Comparison of ENCODE assay signal across 9 mouse cellular contexts in the genomic region with DNA sequence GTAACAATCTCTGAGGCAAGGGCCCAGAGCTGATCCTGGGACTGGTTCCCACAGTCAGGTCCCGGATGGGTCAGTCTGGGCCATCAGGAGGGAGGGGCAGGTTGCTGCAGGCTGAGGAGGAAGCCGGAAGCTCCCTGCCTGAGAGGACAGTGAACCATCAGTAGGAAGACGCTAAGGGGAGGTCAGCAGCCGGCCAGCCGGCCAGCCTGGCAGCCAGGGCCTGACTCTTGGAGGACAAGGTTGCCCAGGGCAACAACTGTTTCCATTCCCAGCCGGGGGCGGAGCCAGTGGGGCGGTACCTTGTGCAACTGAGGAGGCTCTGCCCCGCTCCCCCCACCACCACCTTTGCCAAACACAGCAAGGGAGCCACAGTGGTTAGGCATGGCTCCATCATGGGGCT. TPM values are rescaled to one million over a fixed set of nuclear protein-coding genes. Genes with fewer than 3 reads are reported as not detected.
DNase-seq lines count a peak whose midpoint lies in the region; ATAC-seq and TF ChIP-seq lines count a peak whose summit lies in the region.
"Had no signal": no experiment of that assay in that cellular context is flagged by ENCODE, and none has a peak within 500 bp of the region (broad histone marks: within the 10 kb centered on the region; RNA-seq: fewer than 3 reads in every experiment).

No protein-coding gene starts in this region.

- peak overlapping the region; percentile 82 for H3K27ac ChIP-seq in heart, embryonic 10.5 days
- H3K27ac ChIP-seq in kidney, adult 2 months (ENCODE audit: insufficient read depth, low read depth, low read length): peak overlapping the region; percentile 32
- H3K27ac ChIP-seq in lung, embryonic 16.5 days (ENCODE audit: low read length): peak overlapping the region; percentile 34
- peak overlapping the region; percentile 75 for H3K27ac ChIP-seq in testis, adult 2 months (ENCODE audit: control insufficient read depth, insufficient read depth, low read depth, low read length)

- ATAC-seq in lung, embryonic 16.5 days (ENCODE audit: low read depth): peak; percentile 61

- DNase-seq in layer of hippocampus, postnatal 10 days (ENCODE audit: low spot score in 2 of 2): peak; percentile 36 to 53
- no peak for DNase-seq in layer of hippocampus, adult 8-10 months (ENCODE audit: low spot score in 2 of 2)
- DNase-seq in embryo, embryonic 10 days (ENCODE audit: low spot score): peak; percentile 90
- peak; percentile 90 for DNase-seq in heart, embryonic 10.5 days (ENCODE audit: low spot score)
- peak; percentile 84 for DNase-seq in kidney, adult 2 months
- no peak for DNase-seq in thymus, postnatal 10 days (ENCODE audit: low spot score in 2 of 2)

- WGBS in heart, embryonic 10.5 days: 9% methylated on average over 9 of the region's 9 CpGs
- 14% methylated on average over 9 of the region's 9 CpGs for WGBS in kidney, adult 2 months
- 12% methylated on average over 9 of the region's 9 CpGs for WGBS in lung, embryonic 16.5 days

- no peak for TF ChIP-seq CTCF in kidney, adult 2 months (conservative IDR thresholded peaks at IDR 0.05; ENCODE audit: insufficient read depth, insufficient read length, low read depth, low read length)
- no peak for TF ChIP-seq CTCF in testis, adult 2 months (IDR thresholded peaks at IDR 0.05; ENCODE audit: control insufficient read depth, insufficient read depth, insufficient replicate concordance, low read depth, low read length)

- peak overlapping the region; percentile 21; the same call in 1 of the 2 replicates for H3K9ac ChIP-seq in lung, embryonic 16.5 days (ENCODE audit: low read length)

- H3K36me3 ChIP-seq in heart, embryonic 10.5 days: no peaks in the 10 kb centered on the region
- H3K36me3 ChIP-seq in kidney, adult 2 months (ENCODE audit: control insufficient read depth, insufficient read depth, low read length): no peaks in the 10 kb centered on the region
- H3K36me3 ChIP-seq in lung, embryonic 16.5 days (ENCODE audit: control insufficient read depth, insufficient read depth, low read length): no peaks in the 10 kb centered on the region
- no peaks in the 10 kb centered on the region for H3K36me3 ChIP-seq in testis, adult 2 months (ENCODE audit: control insufficient read depth, insufficient read depth, low read length)

- H3K27me3 ChIP-seq in heart, embryonic 10.5 days (ENCODE audit: insufficient read depth, poor library complexity, severe bottlenecking): 0 out of 2 replicates have a peak, but pooled peaks cover 10% of the 10 kb centered on the region
- H3K27me3 ChIP-seq in kidney, adult 2 months (replicated peaks; ENCODE audit: control insufficient read depth, insufficient read depth, low read length): no peaks in the 10 kb centered on the region
- H3K27me3 ChIP-seq in lung, embryonic 16.5 days (ENCODE audit: control insufficient read depth, insufficient read depth, low read depth, low read length): no peaks in the 10 kb centered on the region
- H3K27me3 ChIP-seq in testis, adult 2 months (ENCODE audit: control insufficient read depth, insufficient read depth, low read length): no peaks in the 10 kb centered on the region

- H3K4me1 ChIP-seq in heart, embryonic 10.5 days: peaks cover 40% of the 10 kb centered on the region
- H3K4me1 ChIP-seq in kidney, adult 2 months (ENCODE audit: control insufficient read depth, insufficient read depth, low read length): peaks cover 5% of the 10 kb centered on the region
- H3K4me1 ChIP-seq in lung, embryonic 16.5 days (replicated peaks; ENCODE audit: control insufficient read depth, insufficient read depth, low read length): peaks cover 18% of the 10 kb centered on the region
- H3K4me1 ChIP-seq in testis, adult 2 months (ENCODE audit: control insufficient read depth, insufficient read depth, low read length): peaks cover 22% of the 10 kb centered on the region

- H3K9me3 ChIP-seq in heart, embryonic 10.5 days: 0 out of 2 replicates have a peak, but pooled peaks cover 4% of the 10 kb centered on the region
- no peaks in the 10 kb centered on the region for H3K9me3 ChIP-seq in lung, embryonic 16.5 days (ENCODE audit: control insufficient read depth, low read length)

- no peak overlapping the region for H3K4me2 ChIP-seq in lung, embryonic 16.5 days (ENCODE audit: low read depth, low read length)

- peak overlapping the region; percentile 2; the same call in 1 of the 2 replicates for H3K4me3 ChIP-seq in heart, embryonic 10.5 days
- H3K4me3 ChIP-seq in kidney, adult 2 months (ENCODE audit: insufficient read depth, low read depth, low read length): no peak overlapping the region
- no peak overlapping the region for H3K4me3 ChIP-seq in lung, embryonic 16.5 days (ENCODE audit: low read length)
- peak overlapping the region; percentile 81 for H3K4me3 ChIP-seq in testis, adult 2 months (ENCODE audit: control insufficient read depth, low read depth, low read length)
- H3K4me3 ChIP-seq: myocyte had no signal

- TF ChIP-seq POLR2A in kidney, adult 2 months (IDR thresholded peaks at IDR 0.05; ENCODE audit: low read depth, low read length): no peak
- peak; percentile 70; the same call in 1 of the 2 replicates for TF ChIP-seq POLR2A in testis, adult 2 months (IDR thresholded peaks at IDR 0.05; ENCODE audit: control insufficient read depth, low read depth, low read length)

RNA-seq across cellular contexts. Expression of a gene that starts 5.1 kb away (rescaled TPM):
- total RNA-seq in layer of hippocampus, postnatal 10 days (2021): 1 to 10 TPM; 5.1 to 5.2 TPM
- 1 to 10 TPM; 5.9 to 7.8 (median 7.0) TPM for total RNA-seq in layer of hippocampus, adult 8-10 months (2022)
- polyA plus RNA-seq in heart, embryonic 10.5 days (2016; fragmentation: Nextera tagmentation; extraction: Ambion mirVana): 1.3 and 1.6 TPM in 2 replicates
- polyA plus RNA-seq in kidney, adult 2 months (2012; rRNA removed): 8.4 and 11.8 TPM in 2 replicates
- polyA plus RNA-seq in lung, embryonic 16.5 days (2015; fragmentation: Nextera tagmentation; extraction: Ambion mirVana): 10.8 and 13.0 TPM in 2 replicates
- 25.8 and 26.9 TPM in 2 replicates for polyA plus RNA-seq in testis, adult 2 months (2012; rRNA removed)

RNA-seq across cellular contexts. Expression of a gene that starts 25.6 kb away (rescaled TPM):
- total RNA-seq in layer of hippocampus, postnatal 10 days (2021): 1 to 10 TPM in 1 of 2 experiments, under 1 TPM in 1; 0.91 to 1.1 TPM
- total RNA-seq in layer of hippocampus, adult 8-10 months (2022): 1 to 10 TPM; 1.7 to 3.8 (median 2.8) TPM
- not detected in 2 replicates for polyA plus RNA-seq in heart, embryonic 10.5 days (2016; fragmentation: Nextera tagmentation; extraction: Ambion mirVana)
- polyA plus RNA-seq in kidney, adult 2 months (2012; rRNA removed): 0.56 and 0.58 TPM in 2 replicates
- 0.10 and 0.13 TPM in 2 replicates for polyA plus RNA-seq in lung, embryonic 16.5 days (2015; fragmentation: Nextera tagmentation; extraction: Ambion mirVana)
- 12.3 and 13.3 TPM in 2 replicates for polyA plus RNA-seq in testis, adult 2 months (2012; rRNA removed)
- polyA plus RNA-seq: myocyte had no signal

RNA-seq across cellular contexts. Expression of a gene that starts 38.7 kb away (rescaled TPM):
- 1 to 10 TPM; 1.8 to 2.0 TPM for total RNA-seq in layer of hippocampus, postnatal 10 days (2021)
- total RNA-seq in layer of hippocampus, adult 8-10 months (2022): 1 to 10 TPM; 1.9 to 2.4 (median 2.2) TPM
- 0.36 and 1.5 TPM in 2 replicates for polyA plus RNA-seq in heart, embryonic 10.5 days (2016; fragmentation: Nextera tagmentation; extraction: Ambion mirVana)
- 0.24 and 0.52 TPM in 2 replicates for polyA plus RNA-seq in kidney, adult 2 months (2012; rRNA removed)
- 3.5 and 4.0 TPM in 2 replicates for polyA plus RNA-seq in lung, embryonic 16.5 days (2015; fragmentation: Nextera tagmentation; extraction: Ambion mirVana)
- polyA plus RNA-seq in testis, adult 2 months (2012; rRNA removed): 1.2 and 1.4 TPM in 2 replicates

RNA-seq across cellular contexts. Expression of a gene that starts 48.5 kb away (rescaled TPM):
- under 1 TPM in 1 of 2 experiments, not detected in 1; 0.25 TPM for total RNA-seq in layer of hippocampus, postnatal 10 days (2021)
- total RNA-seq in layer of hippocampus, adult 8-10 months (2022): 1 to 10 TPM in 2 of 4 experiments, under 1 TPM in 2; 0.33 to 1.1 (median 0.71) TPM
- 0.14 TPM in 1 of 2 replicates, not detected in the other for polyA plus RNA-seq in heart, embryonic 10.5 days (2016; fragmentation: Nextera tagmentation; extraction: Ambion mirVana)
- polyA plus RNA-seq in kidney, adult 2 months (2012; rRNA removed): not detected in 2 replicates
- polyA plus RNA-seq in lung, embryonic 16.5 days (2015; fragmentation: Nextera tagmentation; extraction: Ambion mirVana): not detected in 2 replicates
- polyA plus RNA-seq in testis, adult 2 months (2012; rRNA removed): 48.7 and 54.3 TPM in 2 replicates
- polyA plus RNA-seq: myocyte had no signal

RNA-seq across cellular contexts. Expression of a gene that starts 56.1 kb away (rescaled TPM):
- total RNA-seq in layer of hippocampus, postnatal 10 days (2021): 10 to 100 TPM; 12.5 to 13.0 TPM
- 10 to 100 TPM; 10.7 to 11.8 (median 11.5) TPM for total RNA-seq in layer of hippocampus, adult 8-10 months (2022)
- 9.9 and 11.2 TPM in 2 replicates for polyA plus RNA-seq in heart, embryonic 10.5 days (2016; fragmentation: Nextera tagmentation; extraction: Ambion mirVana)
- polyA plus RNA-seq in kidney, adult 2 months (2012; rRNA removed): 10.2 and 12.8 TPM in 2 replicates
- polyA plus RNA-seq in lung, embryonic 16.5 days (2015; fragmentation: Nextera tagmentation; extraction: Ambion mirVana): 10.6 and 10.7 TPM in 2 replicates
- 6.3 and 6.9 TPM in 2 replicates for polyA plus RNA-seq in testis, adult 2 months (2012; rRNA removed)

Comparison
In these comparisons a context has a peak if more than half of its experiments do, and no peak if none do; other contexts are left out.
1. DNase-seq: peak in layer of hippocampus, postnatal 10 days (2 of 2), embryo, embryonic 10 days (single experiment), heart, embryonic 10.5 days (single experiment) and kidney, adult 2 months (single experiment); none in layer of hippocampus, adult 8-10 months (0 of 2) and thymus, postnatal 10 days (0 of 2).
2. H3K27ac ChIP-seq: peak in every context shown above with its lines; median percentile 82 in heart, embryonic 10.5 days; 75 in testis, adult 2 months; 34 in lung, embryonic 16.5 days; 32 in kidney, adult 2 months.
3. H3K4me3 ChIP-seq: peak in heart, embryonic 10.5 days (single experiment) and testis, adult 2 months (single experiment); none in kidney, adult 2 months (single experiment) and lung, embryonic 16.5 days (single experiment).